Mouse (Mus musculus) cortical plate, adult 2 months (tissue): ENCODE measurements around the gene Cntn5. TPM values are rescaled to one million over a fixed set of nuclear protein-coding genes. Genes with fewer than 3 reads are reported as not detected.
A peak's percentile ranks its signal among the peaks of the same experiment; 100 is the strongest.

Experiments used
- H3K27ac ChIP-seq: fragments of 200-500 bp; 2 replicates; pipeline ENCODE4 v1.5.1; 2012; ENCODE audit warnings: low read length, control low read depth, inconsistent platforms; ENCODE audit not compliant: insufficient read depth
- H3K4me1 ChIP-seq: fragments of 200-500 bp; 2 replicates; pipeline ENCODE4 v1.6.1; 2011; ENCODE audit warnings: low read length; ENCODE audit not compliant: control insufficient read depth, insufficient read depth
- H3K4me3 ChIP-seq: fragments of 200-500 bp; 2 replicates; pipeline ENCODE4 v1.5.1; 2011; ENCODE audit warnings: mild to moderate bottlenecking, low read length, control low read depth; ENCODE audit not compliant: insufficient read depth
- CTCF ChIP-seq: fragments of 200-500 bp; IDR thresholded peaks from 2 replicates; pipeline ENCODE4 v1.5.1; 2011; ENCODE audit warnings: mild to moderate bottlenecking, control low read depth, low read length; ENCODE audit not compliant: insufficient read depth; ENCODE audit errors: extremely low read depth
- POLR2A ChIP-seq: fragments of 200-500 bp; IDR thresholded peaks from 2 replicates; pipeline ENCODE4 v1.6.1; 2011; ENCODE audit warnings: mild to moderate bottlenecking, low read length, control low read depth; ENCODE audit not compliant: insufficient read depth; ENCODE audit errors: extremely low read depth
- polyA plus RNA-seq: library from polyadenylated mRNA; depleted of rRNA; stranded (reverse); fragments of >200 nt; gene quantifications from 2 replicates; pipeline ENCODE4 v1.2.3, GENCODE M21; 2012

The Cntn5 gene
- polyA plus RNA-seq, 1 experiment, result 4.4 TPM

GRCm38 (mm10) chr9:10268836-10269235 lies 635.7 kb downstream of the Cntn5 start:
- Histone ChIP-seq H3K4me1 (no peaks in the 10 kb centered on the region), H3K4me3 (no peak overlapping the region), H3K27ac (0 out of 2 replicates have a peak overlapping the region, but pooled peaks have one; percentile 46)
- TF ChIP-seq POLR2A, result no peak
- TF ChIP-seq CTCF, result no peak

- TF ChIP-seq POLR2A (no peak), CTCF (no peak)
- no peak overlapping the region for H3K4me3 ChIP-seq
- H3K27ac ChIP-seq, result no peak overlapping the region
- no peaks in the 10 kb centered on the region for H3K4me1 ChIP-seq
Measured at GRCm38 (mm10) chr9:10265616-10266015, 639.0 kb downstream of the Cntn5 start.

- H3K4me1 ChIP-seq, result no peaks in the 10 kb centered on the region
- no peak overlapping the region for H3K4me3 ChIP-seq
- no peak for TF ChIP-seq POLR2A
- TF ChIP-seq CTCF, result no peak
- no peak overlapping the region for H3K27ac ChIP-seq
Measured at GRCm38 (mm10) chr9:10233364-10233763, 671.2 kb downstream of the Cntn5 start.

- H3K27ac ChIP-seq, result no peak overlapping the region
Measured at GRCm38 (mm10) chr9:10232066-10232465, 672.5 kb downstream of the Cntn5 start.

GRCm38 (mm10) chr9:10230973-10231372 lies 673.6 kb downstream of the Cntn5 start:
- TF ChIP-seq POLR2A, result no peak
- TF ChIP-seq CTCF, result no peak
- Histone ChIP-seq H3K27ac (no peak overlapping the region), H3K4me3 (no peak overlapping the region), H3K4me1 (no peaks in the 10 kb centered on the region)

More at GRCm38 (mm10) chr9:10232066-10232465, 672.5 kb downstream of the Cntn5 start:
- no peaks in the 10 kb centered on the region for H3K4me1 ChIP-seq
- no peak overlapping the region for H3K4me3 ChIP-seq
- no peak for TF ChIP-seq POLR2A
- TF ChIP-seq CTCF, result no peak

GRCm38 (mm10) chr9:10229716-10230115 lies 674.9 kb downstream of the Cntn5 start:
- Histone ChIP-seq H3K4me3 (no peak overlapping the region), H3K27ac (no peak overlapping the region), H3K4me1 (no peaks in the 10 kb centered on the region)
- TF ChIP-seq CTCF (no peak), POLR2A (no peak)

- H3K27ac ChIP-seq, result no peak overlapping the region
- H3K4me1 ChIP-seq, result no peaks in the 10 kb centered on the region
- TF ChIP-seq POLR2A (no peak), CTCF (no peak)
- H3K4me3 ChIP-seq, result no peak overlapping the region
Measured at GRCm38 (mm10) chr9:10226013-10226412, 678.6 kb downstream of the Cntn5 start.

GRCm38 (mm10) chr9:10186063-10186462 lies 718.5 kb downstream of the Cntn5 start:
- TF ChIP-seq CTCF, result no peak
- TF ChIP-seq POLR2A, result no peak

GRCm38 (mm10) chr9:10170526-10170925 lies 734.0 kb downstream of the Cntn5 start:
- Histone ChIP-seq H3K4me3 (no peak overlapping the region), H3K27ac (no peak overlapping the region), H3K4me1 (no peaks in the 10 kb centered on the region)
- no peak for TF ChIP-seq CTCF
- no peak for TF ChIP-seq POLR2A

More at GRCm38 (mm10) chr9:10186063-10186462, 718.5 kb downstream of the Cntn5 start:
- no peak overlapping the region for H3K27ac ChIP-seq
- no peaks in the 10 kb centered on the region for H3K4me1 ChIP-seq
- no peak overlapping the region for H3K4me3 ChIP-seq

GRCm38 (mm10) chr9:10121350-10122057 lies 783.1 kb downstream of the Cntn5 start:
- no peak overlapping the region for H3K27ac ChIP-seq
- H3K4me1 ChIP-seq, result no peaks in the 10 kb centered on the region
- TF ChIP-seq CTCF, result no peak
- TF ChIP-seq POLR2A, result no peak
- no peak overlapping the region for H3K4me3 ChIP-seq
